ENCODE assay signal across 17 mouse cellular contexts in genomic region chr2:104253341-104253740, GRCm38 (mm10).
"Had no signal": no experiment of that assay in that cellular context is flagged by ENCODE, and none has a peak within 500 bp of the region (broad histone marks: within the 10 kb centered on the region; RNA-seq: fewer than 3 reads in every experiment).

No protein-coding gene starts in this region.

- H3K36me3 ChIP-seq: lung, embryonic 15.5 days; midbrain, embryonic 15.5 days; stomach, embryonic 15.5 days had no signal

- H3K4me2 ChIP-seq: lung, embryonic 15.5 days; midbrain, embryonic 11.5 days; midbrain, embryonic 13.5 days; midbrain, embryonic 15.5 days; neural tube, embryonic 12.5 days; stomach, embryonic 15.5 days had no signal

- H3K9me3 ChIP-seq: lung, embryonic 15.5 days; megakaryocyte, embryonic 14.5 days; midbrain, embryonic 13.5 days; midbrain, embryonic 15.5 days; neural tube, embryonic 12.5 days; stomach, embryonic 15.5 days had no signal

- H3K27me3 ChIP-seq: lung, embryonic 15.5 days; midbrain, embryonic 13.5 days; midbrain, embryonic 15.5 days; neural tube, embryonic 12.5 days; stomach, embryonic 15.5 days had no signal

- H3K4me1 ChIP-seq: midbrain, embryonic 15.5 days; stomach, embryonic 15.5 days had no signal

- DNase-seq: lung, adult 2 months; lung, postnatal 14 days; lung, postnatal 36 days; right cerebral cortex, postnatal 14 days; thymus, adult 2 months; thymus, postnatal 25 days; thymus, postnatal 4 days had no signal

- H3K4me3 ChIP-seq: lung, embryonic 15.5 days; megakaryocyte, embryonic 14.5 days; midbrain, embryonic 13.5 days; midbrain, embryonic 15.5 days; neural tube, embryonic 12.5 days; stomach, embryonic 15.5 days had no signal

- H3K9ac ChIP-seq: lung, embryonic 15.5 days; midbrain, embryonic 13.5 days; midbrain, embryonic 15.5 days; neural tube, embryonic 12.5 days; stomach, embryonic 15.5 days had no signal

- H3K27ac ChIP-seq: lung, embryonic 15.5 days; macrophage; midbrain, embryonic 13.5 days; midbrain, embryonic 15.5 days; neural tube, embryonic 12.5 days; stomach, embryonic 15.5 days; stomach, postnatal 0 days had no signal

- ATAC-seq: lung, postnatal 0 days; midbrain, embryonic 13.5 days; midbrain, embryonic 15.5 days had no signal
